Mouse (Mus musculus): ENCODE data around the gene Kcnh2. TPM values are rescaled to one million over a fixed set of nuclear protein-coding genes. Genes with fewer than 3 reads are reported as not detected.
A peak's percentile ranks its signal among the peaks of the same experiment; 100 is the strongest.

The Kcnh2 gene
- polyA plus RNA-seq, 1 experiment from 2014 or later = 7.1 TPM

DNA sequence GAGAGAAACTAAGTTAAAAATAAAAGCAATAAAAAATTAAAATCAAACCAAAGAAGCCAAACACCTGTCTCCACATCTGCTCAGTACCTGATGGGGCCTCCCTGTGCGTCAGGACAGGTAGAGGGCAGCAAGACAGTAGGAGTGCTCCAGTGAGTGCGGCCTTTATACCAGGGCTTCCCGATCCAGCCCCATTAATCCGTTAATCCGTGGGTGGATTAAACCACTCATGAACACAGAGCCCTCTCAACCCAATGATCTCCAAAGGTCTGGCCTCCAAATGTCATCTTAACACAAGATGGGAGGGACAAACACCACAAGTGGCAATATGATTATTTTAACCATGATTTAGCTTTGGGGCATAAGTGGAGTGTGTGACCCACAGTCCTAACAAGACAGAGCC is 22.4 kb upstream of the Kcnh2 start:
- 77% methylated on average over 5 of the region's 5 CpGs for WGBS
- H3K4me3 ChIP-seq (ENCODE audit: low read depth, low read length) = no peak overlapping the region

DNA sequence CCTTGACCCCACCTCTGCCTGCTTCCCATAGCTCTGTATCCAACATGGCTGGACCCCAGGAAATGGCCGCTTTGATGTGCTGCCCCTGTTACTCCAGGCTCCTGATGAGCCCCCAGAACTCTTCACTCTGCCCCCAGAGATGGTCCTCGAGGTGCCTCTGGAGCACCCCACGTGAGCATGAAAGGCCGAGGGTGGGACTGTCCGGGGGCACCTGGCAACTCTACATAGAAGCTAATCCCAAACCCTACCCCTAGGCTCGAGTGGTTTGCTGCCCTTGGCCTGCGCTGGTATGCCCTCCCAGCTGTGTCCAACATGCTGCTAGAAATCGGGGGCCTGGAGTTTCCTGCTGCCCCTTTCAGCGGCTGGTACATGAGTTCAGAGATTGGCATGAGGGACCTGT is 18.4 kb upstream of the Kcnh2 start:
- Histone ChIP-seq H3K4me1 (ENCODE audit: control insufficient read depth, insufficient read depth, low read length) (no peaks in the 10 kb centered on the region), H3K36me3 (ENCODE audit: control insufficient read depth, insufficient read depth, low read length) (no peaks in the 10 kb centered on the region), H3K27ac (replicated peaks; ENCODE audit: low read depth, low read length) (no peak overlapping the region), H3K4me3 (ENCODE audit: low read depth, low read length) (no peak overlapping the region), H3K9ac (ENCODE audit: low read length) (no peak overlapping the region), H3K9me3 (ENCODE audit: control insufficient read depth, low read length) (no peaks in the 10 kb centered on the region), H3K27me3 (ENCODE audit: control insufficient read depth, insufficient read depth, low read length) (no peaks in the 10 kb centered on the region), H3K4me2 (ENCODE audit: low read depth, severe bottlenecking) (no peak overlapping the region)
- no peak for ATAC-seq (ENCODE audit: insufficient number of reproducible peaks, low FRiP score, low TSS enrichment, low read depth)
- no peak for DNase-seq (ENCODE audit: low spot score)
- 87% methylated on average over 9 of the region's 9 CpGs for WGBS

More for the DNA sequence above, 22.4 kb upstream of the Kcnh2 start:
- H3K9me3 ChIP-seq (ENCODE audit: control insufficient read depth, low read length) = no peaks in the 10 kb centered on the region
- H3K27ac ChIP-seq (replicated peaks; ENCODE audit: low read depth, low read length) = no peak overlapping the region
- H3K27me3 ChIP-seq (ENCODE audit: control insufficient read depth, insufficient read depth, low read length) = no peaks in the 10 kb centered on the region
- ATAC-seq (ENCODE audit: insufficient number of reproducible peaks, low FRiP score, low TSS enrichment, low read depth) (no peak), DNase-seq (ENCODE audit: low spot score) (no peak)
- H3K4me1 ChIP-seq (ENCODE audit: control insufficient read depth, insufficient read depth, low read length) = no peaks in the 10 kb centered on the region
- H3K9ac ChIP-seq (ENCODE audit: low read length) = no peak overlapping the region
- H3K4me2 ChIP-seq (ENCODE audit: low read depth, severe bottlenecking) = no peak overlapping the region
- no peaks in the 10 kb centered on the region for H3K36me3 ChIP-seq (ENCODE audit: control insufficient read depth, insufficient read depth, low read length)

DNA sequence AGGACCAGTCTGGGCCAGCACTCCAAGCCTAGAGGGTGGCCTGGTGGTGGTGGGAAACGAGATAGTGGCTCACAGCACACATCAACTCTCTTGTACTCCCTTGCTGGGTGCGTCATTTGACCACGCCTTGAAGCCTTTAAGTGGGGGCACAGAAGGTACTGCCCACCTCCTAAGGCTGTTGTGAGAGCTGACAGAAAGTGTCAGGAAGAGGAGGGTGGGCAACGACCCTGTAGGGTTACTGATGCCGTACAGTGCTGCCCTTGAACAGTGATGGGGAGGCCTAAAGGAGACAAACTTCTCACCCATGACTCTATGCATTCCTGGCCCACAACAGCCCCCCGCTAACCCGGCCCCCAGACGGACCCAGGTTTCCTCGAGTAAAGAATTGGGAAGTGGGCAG is 15.0 kb upstream of the Kcnh2 start:
- H3K4me2 ChIP-seq (ENCODE audit: low read depth, severe bottlenecking) = no peak overlapping the region
- no peaks in the 10 kb centered on the region for H3K4me1 ChIP-seq (ENCODE audit: control insufficient read depth, insufficient read depth, low read length)
- no peaks in the 10 kb centered on the region for H3K27me3 ChIP-seq (ENCODE audit: control insufficient read depth, insufficient read depth, low read length)
- DNase-seq (ENCODE audit: low spot score) = no peak
- no peak overlapping the region for H3K9ac ChIP-seq (ENCODE audit: low read length)
- ATAC-seq (ENCODE audit: insufficient number of reproducible peaks, low FRiP score, low TSS enrichment, low read depth) = no peak
- H3K36me3 ChIP-seq (ENCODE audit: control insufficient read depth, insufficient read depth, low read length) = no peaks in the 10 kb centered on the region
- WGBS = 81% methylated on average over 9 of the region's 9 CpGs
- H3K27ac ChIP-seq (replicated peaks; ENCODE audit: low read depth, low read length) = no peak overlapping the region
- no peak overlapping the region for H3K4me3 ChIP-seq (ENCODE audit: low read depth, low read length)
- H3K9me3 ChIP-seq (ENCODE audit: control insufficient read depth, low read length) = no peaks in the 10 kb centered on the region

DNA sequence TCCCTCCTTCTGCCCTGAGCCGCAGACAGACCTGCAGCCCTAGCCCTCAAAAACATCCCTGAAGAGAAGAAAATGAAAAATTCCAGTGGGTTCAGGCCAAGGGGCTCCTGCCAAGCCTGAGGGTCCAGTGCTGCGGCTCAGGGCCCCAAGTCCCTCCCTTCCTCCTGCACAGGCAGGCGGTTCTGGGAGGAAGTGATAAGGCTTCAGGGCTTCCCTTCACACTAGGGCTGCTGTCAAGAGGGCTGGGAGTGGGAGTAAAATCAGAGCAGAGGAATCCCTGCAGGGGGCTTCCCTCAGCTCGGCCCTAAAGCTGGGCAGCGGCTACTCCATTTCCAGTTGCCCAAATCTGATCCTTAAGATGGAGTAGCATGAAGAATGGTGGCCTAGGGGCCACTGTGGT is 14.1 kb upstream of the Kcnh2 start:
- Histone ChIP-seq H3K4me3 (ENCODE audit: low read depth, low read length) (no peak overlapping the region), H3K4me1 (ENCODE audit: control insufficient read depth, insufficient read depth, low read length) (no peaks in the 10 kb centered on the region), H3K27me3 (ENCODE audit: control insufficient read depth, insufficient read depth, low read length) (no peaks in the 10 kb centered on the region), H3K27ac (replicated peaks; ENCODE audit: low read depth, low read length) (no peak overlapping the region), H3K9me3 (ENCODE audit: control insufficient read depth, low read length) (no peaks in the 10 kb centered on the region), H3K4me2 (ENCODE audit: low read depth, severe bottlenecking) (no peak overlapping the region), H3K9ac (ENCODE audit: low read length) (no peak overlapping the region), H3K36me3 (ENCODE audit: control insufficient read depth, insufficient read depth, low read length) (no peaks in the 10 kb centered on the region)
- WGBS = 35% methylated on average over 5 of the region's 5 CpGs
- no peak for DNase-seq (ENCODE audit: low spot score)
- no peak for ATAC-seq (ENCODE audit: insufficient number of reproducible peaks, low FRiP score, low TSS enrichment, low read depth)

DNA sequence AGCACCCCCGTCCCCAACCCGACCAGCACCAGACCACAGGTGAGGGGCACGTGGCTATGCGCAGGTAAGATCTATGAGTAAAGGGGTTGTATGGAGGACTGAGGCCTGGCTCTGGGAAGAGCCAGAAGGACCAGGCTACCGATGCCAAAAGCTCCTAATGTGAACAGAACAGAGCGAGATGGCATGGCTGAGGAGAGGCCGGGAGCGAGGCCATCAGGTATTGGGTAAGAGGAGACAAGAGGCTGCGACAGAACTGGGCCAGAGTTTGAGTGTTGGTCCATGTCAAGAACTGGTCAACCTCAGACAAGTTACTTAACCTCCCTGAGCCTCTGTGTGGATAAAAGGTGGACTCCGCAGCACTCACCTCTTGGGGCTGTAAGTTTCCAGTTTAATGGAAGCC is 13.6 kb upstream of the Kcnh2 start:
- 81% methylated on average over 10 of the region's 10 CpGs for WGBS
- no peaks in the 10 kb centered on the region for H3K36me3 ChIP-seq (ENCODE audit: control insufficient read depth, insufficient read depth, low read length)
- H3K9ac ChIP-seq (ENCODE audit: low read length) = no peak overlapping the region
- no peak overlapping the region for H3K4me3 ChIP-seq (ENCODE audit: low read depth, low read length)
- H3K27me3 ChIP-seq (ENCODE audit: control insufficient read depth, insufficient read depth, low read length) = no peaks in the 10 kb centered on the region
- H3K9me3 ChIP-seq (ENCODE audit: control insufficient read depth, low read length) = no peaks in the 10 kb centered on the region
- no peak for DNase-seq (ENCODE audit: low spot score)
- H3K4me1 ChIP-seq (ENCODE audit: control insufficient read depth, insufficient read depth, low read length) = no peaks in the 10 kb centered on the region
- no peak for ATAC-seq (ENCODE audit: insufficient number of reproducible peaks, low FRiP score, low TSS enrichment, low read depth)
- H3K4me2 ChIP-seq (ENCODE audit: low read depth, severe bottlenecking) = no peak overlapping the region
- no peak overlapping the region for H3K27ac ChIP-seq (replicated peaks; ENCODE audit: low read depth, low read length)

DNA sequence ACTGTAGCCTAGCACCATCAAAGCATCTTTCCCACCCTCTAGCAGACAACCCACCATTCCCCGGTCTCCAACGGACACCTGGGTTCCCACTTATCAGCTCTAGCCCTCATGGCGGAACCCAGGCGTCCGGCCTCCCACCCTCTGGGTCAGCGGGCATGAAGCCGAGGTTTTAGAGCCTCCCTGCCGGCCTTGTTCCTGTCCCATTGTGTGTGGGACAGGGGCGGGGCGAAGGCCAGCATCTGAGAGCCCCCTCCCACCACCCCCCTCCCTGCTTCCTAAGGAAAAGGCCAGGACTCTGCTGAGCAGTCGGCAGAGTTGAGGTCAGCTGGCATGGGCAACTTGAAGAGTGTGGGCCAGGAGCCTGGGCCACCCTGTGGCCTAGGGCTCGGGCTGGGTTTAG is 13.1 kb upstream of the Kcnh2 start, which contains the start of gene Nos3:
Nos3 (plus strand) TSS at position 303 of the 400 bp plus-strand sequence.
- WGBS = 65% methylated on average over 12 of the region's 12 CpGs
- Histone ChIP-seq H3K9ac (ENCODE audit: low read length) (no peak within 1 kb of the TSS), H3K36me3 (ENCODE audit: control insufficient read depth, insufficient read depth, low read length) (no peaks in the 10 kb centered on the region), H3K9me3 (ENCODE audit: control insufficient read depth, low read length) (no peaks in the 10 kb centered on the region), H3K4me2 (ENCODE audit: low read depth, severe bottlenecking) (no peak within 1 kb of the TSS), H3K4me1 (ENCODE audit: control insufficient read depth, insufficient read depth, low read length) (no peaks in the 10 kb centered on the region), H3K27ac (replicated peaks; ENCODE audit: low read depth, low read length) (no peak within 1 kb of the TSS), H3K27me3 (ENCODE audit: control insufficient read depth, insufficient read depth, low read length) (no peaks in the 10 kb centered on the region), H3K4me3 (ENCODE audit: low read depth, low read length) (no peak within 1 kb of the TSS)
- no peak for ATAC-seq (ENCODE audit: insufficient number of reproducible peaks, low FRiP score, low TSS enrichment, low read depth)
- no peak for DNase-seq (ENCODE audit: low spot score)

DNA sequence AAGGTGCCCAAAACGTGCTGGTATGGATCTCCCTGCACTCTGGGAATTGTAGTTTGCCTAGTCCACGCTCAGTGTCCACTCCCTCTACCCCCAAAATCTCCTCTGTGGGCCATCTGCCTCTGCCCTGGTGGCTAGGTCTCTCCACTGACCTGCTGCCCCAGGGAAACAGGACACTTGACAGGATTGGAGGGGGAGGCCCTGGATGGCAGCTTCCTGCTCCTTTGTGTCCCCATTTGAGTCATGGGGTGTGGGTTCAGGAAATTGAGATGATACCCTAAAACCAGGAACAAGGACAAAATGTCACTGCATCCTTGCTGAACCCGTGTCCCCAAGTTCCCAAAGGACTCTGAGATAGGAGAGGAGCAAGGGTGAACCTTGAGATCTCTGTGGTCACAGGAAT is 12.7 kb upstream of the Kcnh2 start:
- ATAC-seq (ENCODE audit: insufficient number of reproducible peaks, low FRiP score, low TSS enrichment, low read depth) (no peak), DNase-seq (ENCODE audit: low spot score) (no peak)
- Histone ChIP-seq H3K4me2 (ENCODE audit: low read depth, severe bottlenecking) (no peak overlapping the region), H3K9ac (ENCODE audit: low read length) (no peak overlapping the region), H3K27ac (replicated peaks; ENCODE audit: low read depth, low read length) (no peak overlapping the region), H3K9me3 (ENCODE audit: control insufficient read depth, low read length) (no peaks in the 10 kb centered on the region), H3K27me3 (ENCODE audit: control insufficient read depth, insufficient read depth, low read length) (no peaks in the 10 kb centered on the region), H3K4me3 (ENCODE audit: low read depth, low read length) (no peak overlapping the region), H3K4me1 (ENCODE audit: control insufficient read depth, insufficient read depth, low read length) (no peaks in the 10 kb centered on the region), H3K36me3 (ENCODE audit: control insufficient read depth, insufficient read depth, low read length) (no peaks in the 10 kb centered on the region)
- 55% methylated on average over 3 of the region's 3 CpGs for WGBS

DNA sequence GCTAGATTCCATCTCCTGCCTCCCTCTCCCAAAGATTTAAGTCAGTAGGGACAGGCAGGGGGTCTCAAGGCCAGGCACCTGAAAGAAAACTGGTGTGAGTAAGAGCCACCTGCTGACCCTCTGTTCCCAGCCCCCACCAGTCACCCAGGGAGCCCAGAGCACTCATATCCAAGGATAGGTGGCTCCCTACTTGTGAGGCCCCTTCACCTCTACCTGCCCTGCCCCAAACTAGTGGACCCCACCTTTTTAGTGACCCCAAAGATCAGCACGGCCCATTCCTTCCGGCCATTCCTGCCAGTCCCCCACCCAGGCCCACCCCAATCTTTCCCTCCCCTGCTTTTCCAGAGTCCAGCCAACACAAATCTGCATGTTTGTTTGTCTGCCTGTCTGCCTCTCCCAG is 12.1 kb upstream of the Kcnh2 start:
- no peak overlapping the region for H3K9ac ChIP-seq (ENCODE audit: low read length)
- no peaks in the 10 kb centered on the region for H3K36me3 ChIP-seq (ENCODE audit: control insufficient read depth, insufficient read depth, low read length)
- 86% methylated on average over 2 of the region's 2 CpGs for WGBS
- H3K4me2 ChIP-seq (ENCODE audit: low read depth, severe bottlenecking) = no peak overlapping the region
- DNase-seq (ENCODE audit: low spot score) (no peak), ATAC-seq (ENCODE audit: insufficient number of reproducible peaks, low FRiP score, low TSS enrichment, low read depth) (no peak)
- no peaks in the 10 kb centered on the region for H3K27me3 ChIP-seq (ENCODE audit: control insufficient read depth, insufficient read depth, low read length)
- H3K9me3 ChIP-seq (ENCODE audit: control insufficient read depth, low read length) = no peaks in the 10 kb centered on the region
- no peak overlapping the region for H3K27ac ChIP-seq (replicated peaks; ENCODE audit: low read depth, low read length)
- H3K4me3 ChIP-seq (ENCODE audit: low read depth, low read length) = no peak overlapping the region
- no peaks in the 10 kb centered on the region for H3K4me1 ChIP-seq (ENCODE audit: control insufficient read depth, insufficient read depth, low read length)

DNA sequence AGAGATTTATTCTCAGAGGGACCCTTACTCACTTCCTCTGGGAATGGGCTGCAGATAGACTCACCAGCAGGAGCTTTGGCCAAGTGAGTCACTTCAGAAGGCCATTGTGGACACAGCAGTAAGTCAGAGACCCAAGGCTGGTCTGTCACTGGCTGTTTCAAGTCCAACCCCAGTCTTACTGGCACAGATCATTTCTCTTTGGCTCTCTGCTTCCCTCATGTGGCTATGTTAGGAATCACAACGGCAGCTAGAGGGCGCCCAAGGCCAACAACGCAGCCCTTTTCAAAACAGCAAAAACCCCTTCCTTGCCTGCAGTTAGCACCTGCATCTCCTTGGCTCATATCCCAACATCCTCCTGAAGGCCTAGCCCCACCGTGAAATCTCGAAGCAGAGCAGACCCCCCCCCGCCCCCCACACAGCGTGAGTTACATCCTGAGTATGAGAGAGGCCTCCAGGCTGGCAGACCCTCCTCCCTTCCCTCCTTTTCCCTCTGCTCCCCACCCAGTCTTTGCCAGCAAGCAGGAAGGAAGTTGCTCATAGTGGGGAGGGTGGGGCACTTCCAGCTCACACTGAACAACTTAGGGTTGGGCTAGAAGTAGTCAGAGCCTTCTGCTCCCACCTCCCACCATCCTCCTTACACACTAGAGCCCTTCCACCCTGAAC is 9.5 kb upstream of the Kcnh2 start:
- Histone ChIP-seq H3K36me3 (ENCODE audit: control insufficient read depth, insufficient read depth, low read length) (no peaks in the 10 kb centered on the region), H3K4me3 (ENCODE audit: low read depth, low read length) (no peak overlapping the region), H3K9ac (ENCODE audit: low read length) (no peak overlapping the region), H3K4me2 (ENCODE audit: low read depth, severe bottlenecking) (no peak overlapping the region), H3K27ac (replicated peaks; ENCODE audit: low read depth, low read length) (no peak overlapping the region), H3K9me3 (ENCODE audit: control insufficient read depth, low read length) (no peaks in the 10 kb centered on the region), H3K27me3 (ENCODE audit: control insufficient read depth, insufficient read depth, low read length) (no peaks in the 10 kb centered on the region), H3K4me1 (ENCODE audit: control insufficient read depth, insufficient read depth, low read length) (no peaks in the 10 kb centered on the region)
- 0 out of 2 replicates have a peak, but pooled peaks have one; percentile 38 for ATAC-seq (ENCODE audit: insufficient number of reproducible peaks, low FRiP score, low TSS enrichment, low read depth)
- 3% methylated on average over 7 of the region's 7 CpGs for WGBS
- DNase-seq (ENCODE audit: low spot score) = peak; percentile 90

Data from limb, embryonic 11.5 days (tissue).